Mouse (Mus musculus): ENCODE data around the gene Telo2. TPM values are rescaled to one million over a fixed set of nuclear protein-coding genes. Genes with fewer than 3 reads are reported as not detected.
"Not testable (repeated sequence)": the region's sequence is repeated elsewhere in the genome, so short reads cannot be mapped to it uniquely, and the experiment has no call there.

Telo2 gene
- 42.4 and 47.5 TPM in 2 replicates for polyA plus RNA-seq (2016; fragmentation: Nextera tagmentation; extraction: Ambion mirVana)

DNA sequence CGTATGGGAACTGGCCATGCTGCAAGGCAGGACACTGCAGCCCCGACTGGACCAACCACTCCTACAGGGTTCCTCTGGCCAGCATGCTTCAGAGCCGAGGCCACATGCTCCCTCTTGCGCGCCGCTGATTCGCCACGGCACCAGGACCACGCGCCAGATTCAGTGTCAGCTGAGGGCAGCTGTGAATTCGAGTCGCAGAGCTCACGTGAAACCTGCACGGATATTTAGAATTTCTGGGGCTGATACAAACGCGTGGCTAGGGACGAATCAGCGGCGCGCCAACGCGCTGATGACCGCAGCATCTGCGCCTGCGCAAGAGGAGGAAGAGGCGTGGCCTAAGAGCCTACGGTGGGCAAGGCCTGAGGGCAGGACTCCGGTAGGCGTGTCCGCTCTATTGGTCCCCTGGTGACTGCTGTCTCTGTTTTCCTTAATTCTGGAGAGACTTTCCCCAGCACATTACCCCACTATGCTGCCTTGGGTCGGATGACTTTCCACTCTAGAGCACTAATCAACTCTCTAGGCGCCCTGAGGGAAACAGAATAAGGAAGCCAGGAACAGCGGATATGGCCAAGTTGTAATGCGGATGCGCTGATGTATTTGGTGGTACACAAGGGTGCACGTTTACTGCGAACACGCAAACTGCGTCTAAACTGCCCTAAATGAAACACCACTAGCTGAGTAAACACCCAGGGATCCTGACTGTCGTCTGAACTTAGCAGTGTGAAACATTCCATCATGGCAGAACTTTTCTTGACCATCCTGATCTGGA, at the start of gene Telo2:
Gene Telo2 (minus strand): TSS at position 304 of the 769 bp plus-strand sequence.
- no peaks in the 10 kb centered on the region for H3K9me3 ChIP-seq
- peak within 1 kb of the TSS; percentile 90 for H3K27ac ChIP-seq
- ATAC-seq (ENCODE audit: low FRiP score) = peak; percentile 97
- H3K4me1 ChIP-seq = peaks cover 14% of the 10 kb centered on the region
- peaks cover 8% of the 10 kb centered on the region; the same call in 1 of the 2 replicates for H3K27me3 ChIP-seq
- H3K9ac ChIP-seq = peak within 1 kb of the TSS; percentile 81
- peak within 1 kb of the TSS; percentile 97 for H3K4me2 ChIP-seq
- WGBS = 6% methylated on average over 40 of the region's 40 CpGs
- peak within 1 kb of the TSS; percentile 63 for H3K4me3 ChIP-seq (replicated peaks)
- peaks cover 9% of the 10 kb centered on the region for H3K36me3 ChIP-seq (replicated peaks)

DNA sequence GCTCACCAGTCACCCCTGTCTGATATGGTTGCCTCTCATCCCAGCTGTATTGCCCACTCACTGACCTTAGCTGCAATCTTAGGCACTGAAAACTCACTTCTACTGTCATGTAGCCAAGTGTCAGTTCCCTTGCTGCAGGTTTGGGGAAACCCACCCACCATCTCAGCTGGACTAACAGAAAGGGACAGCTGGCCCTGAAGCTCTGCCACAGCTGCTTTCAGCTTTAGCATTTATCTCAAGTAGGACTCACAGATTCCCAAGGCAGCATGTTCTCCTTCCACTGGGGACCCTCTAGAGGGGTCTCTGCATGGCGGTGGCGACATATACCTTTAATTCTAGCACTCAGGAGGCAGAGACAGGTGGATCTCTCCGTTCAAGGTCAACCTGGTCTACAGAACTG, 49.0 kb upstream of the Telo2 start:
- Histone ChIP-seq H3K9me3 (no peaks in the 10 kb centered on the region), H3K27ac (no peak overlapping the region), H3K4me2 (no peak overlapping the region), H3K36me3 (replicated peaks) (peaks cover 16% of the 10 kb centered on the region), H3K4me3 (replicated peaks) (no peak overlapping the region), H3K9ac (no peak overlapping the region), H3K27me3 (no peaks in the 10 kb centered on the region), H3K4me1 (no peaks in the 10 kb centered on the region)
- ATAC-seq (ENCODE audit: low FRiP score) = no peak
- WGBS = 82% methylated on average over 3 of the region's 3 CpGs

GRCm38 (mm10) chr17:25163387-25163786, 47.6 kb upstream of the Telo2 start:
- WGBS = 81% methylated on average over 7 of the region's 7 CpGs
- H3K27ac ChIP-seq = no peak overlapping the region

DNA sequence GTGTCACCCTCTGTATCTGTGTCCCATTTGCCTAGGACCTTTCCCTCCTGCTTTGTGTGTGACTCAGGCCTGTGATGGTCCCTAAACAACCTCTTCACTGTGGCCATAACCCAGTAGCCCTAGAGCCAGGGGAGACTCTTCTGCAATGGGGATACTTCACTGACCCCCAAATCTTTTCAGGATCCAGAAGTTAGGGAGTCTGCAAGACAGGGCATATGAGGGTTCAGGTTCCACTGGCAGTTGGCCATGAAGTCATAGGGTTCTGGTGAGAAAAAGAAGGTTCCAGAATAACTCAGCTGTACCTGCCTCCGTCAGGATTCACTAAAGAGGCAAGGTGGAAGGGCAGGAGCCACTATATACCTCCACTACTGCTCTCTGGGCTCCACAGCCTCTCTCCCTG, 46.4 kb upstream of the Telo2 start, which contains the start of gene Ccdc154:
Gene Ccdc154 (plus strand): TSS at position 301 of the 400 bp plus-strand sequence.
- Histone ChIP-seq H3K9ac (no peak within 1 kb of the TSS), H3K27me3 (no peaks in the 10 kb centered on the region), H3K9me3 (no peaks in the 10 kb centered on the region), H3K36me3 (replicated peaks) (peaks cover 32% of the 10 kb centered on the region), H3K4me2 (no peak within 1 kb of the TSS), H3K4me1 (no peaks in the 10 kb centered on the region), H3K27ac (no peak within 1 kb of the TSS), H3K4me3 (replicated peaks) (no peak within 1 kb of the TSS)
- ATAC-seq (ENCODE audit: low FRiP score) = no peak
- WGBS = 85% methylated on average over 1 of the region's 1 CpGs

More at GRCm38 (mm10) chr17:25163387-25163786, 47.6 kb upstream of the Telo2 start:
- H3K36me3 ChIP-seq (replicated peaks) = peaks cover 25% of the 10 kb centered on the region
- ATAC-seq (ENCODE audit: low FRiP score) = no peak
- no peaks in the 10 kb centered on the region for H3K27me3 ChIP-seq
- H3K4me1 ChIP-seq = no peaks in the 10 kb centered on the region
- no peaks in the 10 kb centered on the region for H3K9me3 ChIP-seq
- H3K9ac ChIP-seq = no peak overlapping the region
- H3K4me3 ChIP-seq (replicated peaks) = no peak overlapping the region
- no peak overlapping the region for H3K4me2 ChIP-seq

DNA sequence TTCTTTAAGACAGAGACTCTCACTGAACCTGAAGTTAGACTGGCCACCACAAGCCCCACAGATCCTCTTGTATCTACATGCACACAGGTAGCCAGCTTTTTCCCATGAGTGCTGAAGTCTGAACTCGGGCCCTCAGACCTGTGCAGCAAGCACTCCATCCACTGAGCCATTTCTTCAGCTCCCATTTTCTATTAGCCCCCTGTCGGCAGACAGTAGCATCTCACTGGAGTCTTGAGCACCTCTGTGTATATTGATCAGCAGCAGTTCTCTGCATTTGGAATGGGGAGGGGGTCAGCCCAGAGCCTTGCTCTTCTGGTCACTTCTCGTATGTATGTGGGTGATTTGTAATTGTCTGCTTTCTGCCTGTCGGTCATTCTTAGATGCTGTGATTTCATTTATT, 24.2 kb upstream of the Telo2 start:
- ATAC-seq (ENCODE audit: low FRiP score) = no peak
- Histone ChIP-seq H3K36me3 (replicated peaks) (peaks cover 21% of the 10 kb centered on the region; the same call in 1 of the 2 replicates), H3K4me3 (replicated peaks) (no peak overlapping the region), H3K9ac (no peak overlapping the region), H3K4me1 (no peaks in the 10 kb centered on the region), H3K9me3 (no peaks in the 10 kb centered on the region), H3K27ac (no peak overlapping the region), H3K4me2 (no peak overlapping the region), H3K27me3 (no peaks in the 10 kb centered on the region)
- 70% methylated on average over 4 of the region's 4 CpGs for WGBS

GRCm38 (mm10) chr17:25138803-25139202, 23.0 kb upstream of the Telo2 start:
- Histone ChIP-seq H3K4me2 (no peak overlapping the region), H3K36me3 (replicated peaks) (peaks cover 13% of the 10 kb centered on the region; the same call in 1 of the 2 replicates), H3K4me3 (replicated peaks) (no peak overlapping the region), H3K9me3 (no peaks in the 10 kb centered on the region), H3K27ac (no peak overlapping the region), H3K9ac (no peak overlapping the region), H3K27me3 (no peaks in the 10 kb centered on the region), H3K4me1 (peaks cover 10% of the 10 kb centered on the region)
- WGBS = 97% methylated on average over 1 of the region's 1 CpGs
- ATAC-seq (ENCODE audit: low FRiP score) = no peak

- no peaks in the 10 kb centered on the region for H3K27me3 ChIP-seq
- H3K9ac ChIP-seq = no peak overlapping the region
- no peaks in the 10 kb centered on the region for H3K9me3 ChIP-seq
- H3K4me2 ChIP-seq = no peak overlapping the region
- H3K27ac ChIP-seq = no peak overlapping the region
- no peak overlapping the region for H3K4me3 ChIP-seq (replicated peaks)
- H3K4me1 ChIP-seq = peaks cover 12% of the 10 kb centered on the region
- no peak for ATAC-seq (ENCODE audit: low FRiP score)
- 88% methylated on average over 6 of the region's 6 CpGs for WGBS
- H3K36me3 ChIP-seq (replicated peaks) = 0 out of 2 replicates have a peak, but pooled peaks cover 3% of the 10 kb centered on the region
Observed at GRCm38 (mm10) chr17:25135622-25136021, 19.9 kb upstream of the Telo2 start.

GRCm38 (mm10) chr17:25133275-25133698, 17.5 kb upstream of the Telo2 start, which contains the start of gene Clcn7:
Clcn7 (plus strand) TSS chr17:25133391.
- Histone ChIP-seq H3K36me3 (replicated peaks) (0 out of 2 replicates have a peak, but pooled peaks cover 3% of the 10 kb centered on the region), H3K4me2 (peak within 1 kb of the TSS; percentile 68), H3K9ac (peak within 1 kb of the TSS; percentile 82), H3K9me3 (no peaks in the 10 kb centered on the region), H3K4me1 (peaks cover 12% of the 10 kb centered on the region), H3K27me3 (peaks cover 4% of the 10 kb centered on the region; the same call in 1 of the 2 replicates), H3K4me3 (replicated peaks) (peak within 1 kb of the TSS; percentile 92), H3K27ac (no peak within 1 kb of the TSS)
- WGBS = under 1% methylated on average over 40 of the region's 40 CpGs
- ATAC-seq (ENCODE audit: low FRiP score) = peak; percentile 98

DNA sequence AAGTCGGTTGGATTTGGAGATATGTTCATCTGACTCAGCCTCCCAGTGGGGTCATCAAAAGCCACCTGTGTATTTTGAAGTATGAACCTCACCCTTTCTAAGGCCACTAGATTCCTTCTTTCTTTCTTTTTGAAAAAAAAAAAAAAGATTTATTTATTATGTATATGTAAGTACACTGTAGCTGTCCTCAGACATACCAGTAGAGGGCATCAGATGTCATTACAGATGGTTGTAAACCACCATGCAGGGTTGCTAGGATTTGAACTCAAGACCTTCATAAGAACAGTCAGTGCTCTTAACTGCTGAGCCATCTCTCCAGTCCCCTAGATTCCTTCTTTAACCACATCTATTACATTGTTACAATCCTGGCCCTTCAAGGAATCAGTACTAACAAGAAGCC, 14.3 kb upstream of the Telo2 start:
- no peak for ATAC-seq (ENCODE audit: low FRiP score)

GRCm38 (mm10) chr17:25127681-25128080, 11.9 kb upstream of the Telo2 start:
- no peak overlapping the region for H3K4me2 ChIP-seq
- peaks cover 17% of the 10 kb centered on the region for H3K27me3 ChIP-seq
- H3K9ac ChIP-seq = no peak overlapping the region
- no peak overlapping the region for H3K4me3 ChIP-seq (replicated peaks)
- no peaks in the 10 kb centered on the region for H3K4me1 ChIP-seq
- no peaks in the 10 kb centered on the region for H3K9me3 ChIP-seq
- ATAC-seq (ENCODE audit: low FRiP score) = no peak
- H3K36me3 ChIP-seq (replicated peaks) = no peaks in the 10 kb centered on the region
- H3K27ac ChIP-seq = no peak overlapping the region
- WGBS = 78% methylated on average over 9 of the region's 9 CpGs

More for the DNA sequence above, 14.3 kb upstream of the Telo2 start:
- Histone ChIP-seq H3K9ac (no peak overlapping the region), H3K4me2 (no peak overlapping the region), H3K27ac (no peak overlapping the region), H3K9me3 (no peaks in the 10 kb centered on the region), H3K4me3 (replicated peaks) (no peak overlapping the region), H3K27me3 (peaks cover 4% of the 10 kb centered on the region; the same call in 1 of the 2 replicates), H3K4me1 (peaks cover 12% of the 10 kb centered on the region), H3K36me3 (replicated peaks) (no peaks in the 10 kb centered on the region)
- 91% methylated on average over 1 of the region's 1 CpGs for WGBS

DNA sequence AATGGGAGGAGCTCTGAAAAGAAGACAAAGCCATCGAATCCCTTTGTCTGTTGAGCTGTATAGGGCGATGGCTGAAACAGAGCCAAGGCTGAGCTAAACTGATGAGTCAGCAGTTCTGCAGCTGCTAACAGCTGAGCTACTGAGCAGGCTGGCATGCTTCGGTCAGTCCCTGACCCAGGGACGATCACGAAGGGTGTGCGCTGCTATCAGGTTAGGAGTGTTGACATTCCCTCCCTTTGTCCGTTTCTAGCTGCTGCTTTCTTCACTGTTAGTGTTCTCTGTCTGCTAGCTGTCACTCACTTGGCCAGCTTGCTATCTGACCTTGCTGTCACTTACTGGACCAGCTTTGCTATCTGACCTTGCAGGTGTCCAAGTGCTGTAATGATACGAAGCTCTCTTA, 11.3 kb upstream of the Telo2 start:
- Histone ChIP-seq H3K27ac (no peak overlapping the region), H3K36me3 (replicated peaks) (no peaks in the 10 kb centered on the region), H3K9me3 (no peaks in the 10 kb centered on the region), H3K4me3 (replicated peaks) (no peak overlapping the region), H3K4me2 (no peak overlapping the region), H3K9ac (no peak overlapping the region), H3K27me3 (peaks cover 19% of the 10 kb centered on the region), H3K4me1 (no peaks in the 10 kb centered on the region)
- WGBS = 71% methylated on average over 8 of the region's 8 CpGs
- no peak for ATAC-seq (ENCODE audit: low FRiP score)

DNA sequence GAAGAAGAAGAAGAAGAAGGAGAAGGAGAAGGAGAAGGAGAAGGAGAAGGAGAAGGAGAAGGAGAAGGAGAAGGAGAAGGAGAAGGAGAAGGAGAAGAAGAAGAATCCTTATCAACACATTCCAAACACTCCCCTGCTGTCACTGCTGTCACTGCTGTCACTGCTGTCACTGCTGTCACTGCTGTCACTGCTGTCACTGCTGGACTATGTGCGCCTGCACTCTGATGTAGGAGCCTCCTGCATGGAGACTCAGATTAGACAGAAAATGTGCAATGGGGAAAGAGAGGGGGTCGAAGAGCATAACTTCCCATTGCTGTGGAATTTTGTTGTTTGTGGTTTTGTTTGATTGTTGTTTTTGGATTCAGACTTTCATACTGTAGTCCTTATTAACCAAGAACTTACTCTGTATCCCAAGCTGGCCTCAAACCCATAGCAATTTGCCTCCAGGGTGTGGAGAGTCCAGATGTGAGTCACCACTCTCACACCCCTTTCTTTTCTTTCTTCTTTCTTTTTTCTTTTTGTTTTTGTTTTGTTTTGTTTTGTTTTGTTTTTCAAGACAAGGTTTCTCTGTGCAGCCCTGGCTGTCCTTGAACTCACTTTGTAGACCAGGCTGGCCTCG, 9.8 kb upstream of the Telo2 start:
- H3K9ac ChIP-seq; H3K4me2 ChIP-seq; H3K4me1 ChIP-seq; H3K27ac ChIP-seq; H3K36me3 ChIP-seq (replicated peaks); ATAC-seq (ENCODE audit: low FRiP score); H3K9me3 ChIP-seq; H3K4me3 ChIP-seq (replicated peaks): not testable (repeated sequence)
- H3K27me3 ChIP-seq = peaks cover 24% of the 10 kb centered on the region
- WGBS = 71% methylated on average over 3 of the region's 3 CpGs

Data from forebrain, embryonic 12.5 days (tissue).